Mouse (Mus musculus) gastrocnemius, postnatal 36 days (tissue): ENCODE results near the gene Sos1. TPM values are rescaled to one million over a fixed set of nuclear protein-coding genes. Genes with fewer than 3 reads are reported as not detected.
A peak's percentile ranks its signal among the peaks of the same experiment; 100 is the strongest.
"Not testable (repeated sequence)": the region's sequence is repeated elsewhere in the genome, so short reads cannot be mapped to it uniquely, and the experiment has no call there.

Source experiments
- DNase-seq, 2 experiments: peaks; one replicate each; pipeline ENCODE4 v3.0.0; 2022
- intact Hi-C: fragments of 180-260 bp; cut with DNase I; formaldehyde crosslinking; loops from one replicate; pipeline ENCODE4 v1.15.1; 2025
- total RNA-seq, 2 experiments: library from RNA; stranded (reverse); gene quantifications; 2 replicates each; pipeline ENCODE4 v1.2.3; 2021

The Sos1 gene
- total RNA-seq, 2 experiments from 2014 or later = 13.6 to 14.3 TPM

GRCm38 (mm10) chr17:80496607-80497170, 16.4 kb upstream of the Sos1 start:
- DNase-seq = no peak

DNA sequence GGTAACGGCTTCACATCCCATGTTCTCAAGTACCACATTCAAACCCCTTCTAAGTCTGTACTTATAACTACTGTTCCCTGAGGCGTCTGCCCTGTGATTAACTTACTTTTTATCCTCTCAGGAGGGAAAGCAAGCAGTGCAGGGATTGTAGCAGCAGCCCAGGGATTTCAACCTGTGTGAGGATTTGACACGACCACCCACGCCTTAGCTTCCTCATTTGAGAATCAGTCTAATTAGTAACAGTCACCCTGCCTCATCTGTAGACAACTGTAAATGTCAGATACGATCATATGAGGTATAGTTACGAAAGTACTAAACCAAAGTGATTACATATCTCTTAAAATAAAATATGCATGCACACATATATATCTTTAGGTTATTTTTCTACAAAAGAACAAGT, 15.9 kb upstream of the Sos1 start:
- intact Hi-C loops = no loop called here

More at GRCm38 (mm10) chr17:80496607-80497170, 16.4 kb upstream of the Sos1 start:
- intact Hi-C loops = no loop called here

DNA sequence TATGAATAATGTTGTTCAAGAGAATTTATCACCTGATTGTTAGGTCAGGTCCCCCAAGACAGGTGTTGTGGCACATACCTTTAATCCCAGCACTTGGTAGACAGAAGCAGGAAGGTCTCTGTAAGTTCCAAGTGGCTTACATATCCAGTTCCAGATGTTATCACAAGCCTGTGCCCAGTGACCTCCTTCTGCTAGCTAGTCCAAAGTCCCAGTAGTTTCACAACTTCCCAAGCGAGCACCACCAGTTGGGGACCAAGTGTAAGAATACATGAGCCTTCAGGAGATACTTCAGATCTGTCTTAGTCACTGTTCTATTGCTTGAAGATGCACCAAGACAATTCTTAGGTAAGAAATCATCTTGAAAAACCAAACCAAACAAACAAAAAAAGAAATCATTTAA, 13.6 kb upstream of the Sos1 start:
- DNase-seq = no peak
- intact Hi-C loops = no loop called here

More for the DNA sequence above, 15.9 kb upstream of the Sos1 start:
- DNase-seq = no peak

DNA sequence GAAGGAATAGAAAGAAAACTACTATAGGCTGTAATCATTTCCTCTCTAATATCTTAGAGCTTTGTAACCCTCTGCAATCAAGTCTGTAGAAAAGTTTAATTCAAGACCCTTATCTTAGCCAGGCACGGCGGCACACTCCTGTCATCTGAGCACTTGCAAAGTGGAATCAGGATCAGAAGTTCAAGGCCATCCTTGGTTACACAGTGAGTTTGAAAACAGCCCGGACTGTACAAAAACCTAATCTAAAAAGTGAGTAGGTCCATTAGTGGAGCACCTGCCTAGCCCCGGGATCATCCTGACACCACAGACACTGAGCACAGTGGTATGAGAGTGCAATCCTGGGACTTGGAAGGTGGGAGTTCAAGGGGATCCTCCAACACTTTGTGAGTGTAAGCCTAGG, 12.6 kb upstream of the Sos1 start:
- intact Hi-C loops = no loop called here

GRCm38 (mm10) chr17:80492274-80492673, 12.0 kb upstream of the Sos1 start:
- intact Hi-C loops = no loop called here
- no peak for DNase-seq

More for the DNA sequence above, 12.6 kb upstream of the Sos1 start:
- DNase-seq = no peak

DNA sequence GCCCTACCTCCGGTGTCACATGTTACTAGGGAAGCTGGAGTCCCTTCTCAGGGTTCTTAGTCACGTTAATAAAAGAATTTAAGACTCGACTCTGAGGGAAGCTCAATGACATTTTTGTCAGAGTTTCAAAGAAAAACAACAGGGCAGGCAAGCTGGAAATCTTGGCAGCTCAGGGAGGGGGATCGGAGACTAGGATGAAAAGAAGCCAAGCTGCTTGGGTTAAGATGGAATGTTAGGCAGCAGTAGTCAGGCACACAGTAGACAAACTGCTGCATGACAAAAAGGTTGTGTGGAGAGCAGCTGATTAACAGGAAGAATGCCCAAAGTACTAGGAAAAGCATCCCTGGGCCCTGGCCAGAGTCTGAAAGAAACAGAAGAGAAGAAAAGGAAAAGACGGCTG, 9.9 kb upstream of the Sos1 start:
- no peak for DNase-seq
- intact Hi-C loops = no loop called here

GRCm38 (mm10) chr17:80488918-80489317, 8.7 kb upstream of the Sos1 start:
- no peak for DNase-seq
- intact Hi-C loops = no loop called here

DNA sequence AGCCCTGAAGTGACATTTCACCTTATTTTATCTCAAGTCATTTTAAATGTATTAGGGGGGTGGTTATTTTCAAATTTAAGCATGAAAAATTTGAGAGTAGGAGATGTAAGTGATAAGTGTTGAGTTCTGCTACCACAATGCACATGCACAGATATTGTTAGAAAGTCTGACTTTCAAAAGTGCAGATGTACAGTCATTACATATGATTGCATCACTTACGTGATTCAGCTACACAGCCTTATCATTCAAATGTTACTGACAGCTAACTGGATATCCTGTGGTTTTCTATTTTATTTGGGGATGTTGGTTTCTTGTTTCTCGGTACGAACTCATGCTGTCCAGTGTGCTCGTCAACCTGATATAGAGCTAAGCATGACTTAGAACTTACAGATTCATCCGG, 4.9 kb upstream of the Sos1 start:
- no peak for DNase-seq
- intact Hi-C loops = no loop called here

DNA sequence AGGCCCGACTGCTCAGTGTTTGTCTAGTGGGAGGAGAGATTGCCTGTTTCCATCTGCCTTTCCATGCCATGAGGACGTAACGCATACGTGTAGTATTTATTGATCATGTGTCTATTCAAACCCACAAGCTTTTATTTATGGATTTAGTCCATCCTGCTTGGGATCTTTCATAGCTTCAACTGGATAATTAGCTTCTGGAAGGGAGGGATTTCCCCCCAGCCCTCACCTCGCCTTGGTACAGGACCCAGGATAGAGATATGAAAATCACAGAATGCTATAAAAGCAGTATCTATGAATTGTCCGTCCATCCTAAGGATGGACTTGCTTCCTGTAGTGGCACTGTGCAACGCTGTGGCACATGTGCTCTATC, 587 bp upstream of the Sos1 start:
- intact Hi-C loops = no loop called here
- no peak for DNase-seq

GRCm38 (mm10) chr17:80479295-80480030, 790 bp downstream of the Sos1 start:
- DNase-seq = peak; percentile 29 to 55
- intact Hi-C loops = no loop called here

- DNase-seq = no peak
- intact Hi-C loops = no loop called here
These were observed 2.6 kb downstream of the Sos1 start for GRCm38 (mm10) chr17:80477679-80478078.

- no peak for DNase-seq
- intact Hi-C loops = no loop called here
These were observed 3.8 kb downstream of the Sos1 start for GRCm38 (mm10) chr17:80476496-80476895.

GRCm38 (mm10) chr17:80471056-80471802, 9.0 kb downstream of the Sos1 start:
- intact Hi-C loops = no loop called here
- no peak for DNase-seq

GRCm38 (mm10) chr17:80468417-80468894, 11.8 kb downstream of the Sos1 start:
- DNase-seq, intact Hi-C loops: not testable (repeated sequence)

DNA sequence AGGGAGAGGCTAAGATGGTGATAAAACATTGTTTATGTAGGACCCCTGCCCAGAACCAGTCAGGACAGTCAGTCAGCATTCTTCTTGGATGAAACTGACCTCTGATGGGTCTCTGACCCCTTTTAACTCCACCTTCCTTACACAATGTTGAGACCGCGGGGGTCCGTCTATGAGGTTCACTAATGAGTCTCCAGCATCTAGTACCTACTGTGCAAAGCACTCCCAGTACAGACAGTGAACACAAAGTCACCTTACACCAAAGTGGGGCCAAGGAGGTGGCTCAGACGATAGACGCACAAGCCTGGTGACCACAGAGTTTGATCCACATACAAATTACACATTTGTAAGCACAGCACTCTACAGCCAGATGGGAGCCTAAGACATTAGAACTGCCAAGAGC, 20.0 kb downstream of the Sos1 start:
- DNase-seq = no peak
- intact Hi-C loops = no loop called here

GRCm38 (mm10) chr17:80455648-80456047, 24.6 kb downstream of the Sos1 start:
- intact Hi-C loops = loop anchor here (2.0 kb wide), 1 partner anchor 97 kb away; no protein-coding TSS in a partner anchor
- no peak for DNase-seq

DNA sequence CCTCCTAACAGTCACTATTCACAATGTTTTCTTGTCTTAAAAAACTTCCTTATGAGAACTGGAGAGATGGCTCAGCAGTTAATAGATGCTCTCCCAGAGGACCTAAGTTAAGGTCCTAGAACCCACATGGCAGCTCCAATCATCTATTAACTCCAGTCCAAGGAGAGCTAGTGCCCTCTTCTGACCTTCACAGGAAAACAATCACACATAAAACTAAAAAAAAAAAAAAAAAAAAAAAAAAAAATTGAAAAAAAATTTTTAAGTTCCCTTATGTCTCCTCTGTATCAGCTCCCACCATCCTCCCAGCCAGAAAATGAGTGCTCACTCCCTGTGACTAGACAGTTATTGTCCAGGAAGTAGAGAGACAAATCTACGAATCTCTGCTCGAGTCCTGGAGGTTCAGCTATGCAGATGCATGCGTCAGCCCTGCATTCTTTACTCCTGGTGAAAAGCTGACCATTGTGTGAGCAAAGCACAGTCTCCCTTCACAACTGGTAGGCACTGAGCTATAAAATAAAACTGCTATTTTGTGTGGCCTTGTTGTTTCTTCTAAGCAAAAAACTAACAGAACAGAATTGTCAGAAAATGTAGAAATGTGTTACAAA, 29.7 kb downstream of the Sos1 start:
- intact Hi-C loops = no loop called here
- no peak for DNase-seq

- intact Hi-C loops = no loop called here
These were observed 33.8 kb downstream of the Sos1 start for GRCm38 (mm10) chr17:80446470-80446869.

DNA sequence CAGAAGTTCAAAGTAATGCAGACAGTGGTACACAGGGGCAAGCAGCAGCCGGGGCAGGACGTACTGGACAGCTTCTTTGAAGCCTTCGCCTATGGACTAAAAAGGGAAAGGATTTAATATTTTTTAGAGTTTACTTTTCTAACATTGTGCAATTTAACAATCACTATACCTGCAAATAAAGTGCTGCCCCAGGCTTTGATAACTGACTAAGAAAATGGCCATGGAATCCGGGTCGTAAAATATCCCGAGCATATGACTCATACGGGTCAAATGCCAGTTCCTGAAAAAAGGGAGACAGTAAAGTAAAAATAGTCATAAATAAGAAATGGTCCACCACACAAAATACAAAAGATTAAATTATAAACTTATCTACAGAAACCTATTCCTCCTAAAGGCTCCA, 34.8 kb downstream of the Sos1 start:
- intact Hi-C loops = no loop called here
- DNase-seq = no peak

More at GRCm38 (mm10) chr17:80446470-80446869, 33.8 kb downstream of the Sos1 start:
- no peak for DNase-seq

DNA sequence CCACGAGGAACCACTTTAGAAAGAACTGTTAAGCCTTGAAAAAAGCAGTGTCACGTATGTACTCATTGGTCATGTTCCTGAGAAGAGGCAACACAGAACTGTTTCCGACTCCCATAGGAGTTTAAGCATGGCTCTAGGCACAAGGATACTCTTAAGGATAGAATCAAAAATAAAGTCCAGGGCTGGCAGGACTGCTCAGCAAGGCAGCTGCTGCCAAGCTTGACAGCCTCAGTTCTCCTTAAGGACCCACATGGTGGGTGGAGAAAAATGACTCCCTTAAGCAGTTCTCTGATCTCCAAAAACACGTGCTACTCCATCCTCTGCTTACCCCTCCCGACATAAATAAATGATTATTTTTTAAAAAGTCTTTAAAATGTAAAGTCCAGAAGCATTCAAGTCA, 44.6 kb downstream of the Sos1 start:
- no peak for DNase-seq
- intact Hi-C loops = no loop called here

GRCm38 (mm10) chr17:80434430-80434829, 45.8 kb downstream of the Sos1 start:
- no peak for DNase-seq
- intact Hi-C loops = no loop called here
